7 mouse cellular contexts compared by ENCODE assay signal in genomic region chr8:95320224-95321139, GRCm38 (mm10). TPM values are rescaled to one million over a fixed set of nuclear protein-coding genes. Genes with fewer than 3 reads are reported as not detected.
DNase-seq lines count a peak whose midpoint lies in the region; ATAC-seq and TF ChIP-seq lines count a peak whose summit lies in the region.

No protein-coding gene starts in this region.

- H3K27ac ChIP-seq in forebrain, embryonic 12.5 days, result no peak overlapping the region
- H3K27ac ChIP-seq in liver, embryonic 14.5 days, result no peak overlapping the region
- no peak overlapping the region for H3K27ac ChIP-seq in stomach, embryonic 16.5 days (ENCODE audit: low read length)

- H3K4me1 ChIP-seq in forebrain, embryonic 12.5 days, result peaks cover 10% of the 10 kb centered on the region
- H3K4me1 ChIP-seq in liver, embryonic 14.5 days (replicated peaks; ENCODE audit: control insufficient read depth in 2 of 2, insufficient read depth in 2 of 2, low read length in 1 of 2), result no peaks in the 10 kb centered on the region
- H3K4me1 ChIP-seq in stomach, embryonic 16.5 days (ENCODE audit: control insufficient read depth, insufficient read depth, low read length), result peaks cover 10% of the 10 kb centered on the region; the same call in 1 of the 2 replicates

- no peaks in the 10 kb centered on the region for H3K9me3 ChIP-seq in forebrain, embryonic 12.5 days
- no peaks in the 10 kb centered on the region for H3K9me3 ChIP-seq in liver, embryonic 14.5 days (ENCODE audit: control insufficient read depth, low read length)
- H3K9me3 ChIP-seq in stomach, embryonic 16.5 days (replicated peaks; ENCODE audit: control insufficient read depth, low read length), result no peaks in the 10 kb centered on the region

- H3K4me3 ChIP-seq in forebrain, embryonic 12.5 days (replicated peaks), result peak overlapping the region; percentile 37
- H3K4me3 ChIP-seq in liver, embryonic 14.5 days (ENCODE audit: insufficient read depth in 1 of 2, low read depth in 2 of 2, low read length in 2 of 2), result peak overlapping the region; percentile 40 to 43
- peak overlapping the region; percentile 51 for H3K4me3 ChIP-seq in stomach, embryonic 16.5 days (replicated peaks; ENCODE audit: low read length)

- TF ChIP-seq EP300 in liver, embryonic 14.5 days (IDR thresholded peaks at IDR 0.05; ENCODE audit: low read depth), result no peak

- H3K27me3 ChIP-seq in forebrain, embryonic 12.5 days, result peaks cover 30% of the 10 kb centered on the region
- H3K27me3 ChIP-seq in liver, embryonic 14.5 days (ENCODE audit: control insufficient read depth, insufficient read depth, low read length), result peaks cover 8% of the 10 kb centered on the region; the same call in 1 of the 2 replicates
- H3K27me3 ChIP-seq in stomach, embryonic 16.5 days (ENCODE audit: control insufficient read depth, insufficient read depth, low read length), result no peaks in the 10 kb centered on the region

- peak overlapping the region; percentile 79 for H3K4me2 ChIP-seq in forebrain, embryonic 12.5 days
- H3K4me2 ChIP-seq in liver, embryonic 14.5 days (ENCODE audit: low read depth), result peak overlapping the region; percentile 67
- H3K4me2 ChIP-seq in stomach, embryonic 16.5 days (ENCODE audit: low read depth, low read length), result peak overlapping the region; percentile 98

- peak; percentile 46 for TF ChIP-seq CTCF in liver, embryonic 14.5 days (IDR thresholded peaks at IDR 0.05; ENCODE audit: low read depth)

- WGBS in forebrain, embryonic 12.5 days, result 2% methylated on average over 41 of the region's 41 CpGs
- WGBS in liver, embryonic 14.5 days (ENCODE audit: insufficient replicate concordance), result 5% methylated on average over 41 of the region's 41 CpGs
- 2% methylated on average over 41 of the region's 41 CpGs for WGBS in stomach, embryonic 16.5 days

- peak overlapping the region; percentile 54 for H3K9ac ChIP-seq in forebrain, embryonic 12.5 days
- no peak overlapping the region for H3K9ac ChIP-seq in liver, embryonic 14.5 days (replicated peaks)
- peak overlapping the region; percentile 64 for H3K9ac ChIP-seq in stomach, embryonic 16.5 days (ENCODE audit: low read length)

- peak; percentile 65 for ATAC-seq in forebrain, embryonic 12.5 days (ENCODE audit: low FRiP score)
- ATAC-seq in liver, embryonic 14.5 days (ENCODE audit: insufficient read depth), result peak; percentile 51; the same call in 1 of the 2 replicates
- ATAC-seq in stomach, embryonic 16.5 days (ENCODE audit: insufficient read depth, low FRiP score), result peak; percentile 82

- DNase-seq in T-cell, adult 2 months (ENCODE audit: low spot score), result peak; percentile 79
- peak; percentile 35 for DNase-seq in c-Kit-positive CD71-negative TER-119-negative erythroid progenitor cells, embryonic 14.5 days (ENCODE audit: low read depth)
- DNase-seq in induced T-regulatory cell, adult 2 months (ENCODE audit: low read depth), result peak; percentile 84
- DNase-seq in liver, embryonic 14.5 days (ENCODE audit: low read depth in 3 of 3, low spot score in 3 of 3), result peak in 1 of 3 experiments; percentile 38
- DNase-seq in natural killer cell, adult 2 months (ENCODE audit: low spot score in 2 of 2), result peak; percentile 53 to 70

- peaks cover 21% of the 10 kb centered on the region for H3K36me3 ChIP-seq in forebrain, embryonic 12.5 days (replicated peaks)
- H3K36me3 ChIP-seq in liver, embryonic 14.5 days (replicated peaks; ENCODE audit: control insufficient read depth, insufficient read depth, low read depth), result no peaks in the 10 kb centered on the region
- H3K36me3 ChIP-seq in stomach, embryonic 16.5 days (ENCODE audit: control insufficient read depth, insufficient read depth, low read length), result no peaks in the 10 kb centered on the region; the same call in 1 of the 2 replicates

RNA-seq across cellular contexts. Expression of gene Tepp, which starts 10.1 kb away (rescaled TPM):
- not detected in 2 replicates for polyA plus RNA-seq in forebrain, embryonic 12.5 days (2016; fragmentation: Nextera tagmentation; extraction: Ambion mirVana)
- not detected in 2 replicates for polyA plus RNA-seq in liver, embryonic 14.5 days (2012; rRNA removed)
- not detected in 2 replicates for polyA plus RNA-seq in liver, embryonic 14.5 days (2014; fragmentation: Nextera tagmentation; extraction: Ambion mirVana)
- not detected in 2 replicates for polyA plus RNA-seq in stomach, embryonic 16.5 days (2015; fragmentation: Nextera tagmentation; extraction: Ambion mirVana)

RNA-seq across cellular contexts. Expression of gene Zfp319, which starts 11.3 kb away (rescaled TPM):
- polyA plus RNA-seq in forebrain, embryonic 12.5 days (2016; fragmentation: Nextera tagmentation; extraction: Ambion mirVana), result 18.1 and 20.1 TPM in 2 replicates
- 0.83 and 0.96 TPM in 2 replicates for polyA plus RNA-seq in liver, embryonic 14.5 days (2012; rRNA removed)
- polyA plus RNA-seq in liver, embryonic 14.5 days (2014; fragmentation: Nextera tagmentation; extraction: Ambion mirVana), result 0.75 and 0.81 TPM in 2 replicates
- 6.5 and 7.0 TPM in 2 replicates for polyA plus RNA-seq in stomach, embryonic 16.5 days (2015; fragmentation: Nextera tagmentation; extraction: Ambion mirVana)

RNA-seq across cellular contexts. Expression of gene Usb1, which starts 11.6 kb away (rescaled TPM):
- polyA plus RNA-seq in forebrain, embryonic 12.5 days (2016; fragmentation: Nextera tagmentation; extraction: Ambion mirVana), result 41.7 and 42.5 TPM in 2 replicates
- polyA plus RNA-seq in liver, embryonic 14.5 days (2012; rRNA removed), result 8.7 and 10.8 TPM in 2 replicates
- 9.3 and 10.7 TPM in 2 replicates for polyA plus RNA-seq in liver, embryonic 14.5 days (2014; fragmentation: Nextera tagmentation; extraction: Ambion mirVana)
- 38.7 and 42.0 TPM in 2 replicates for polyA plus RNA-seq in stomach, embryonic 16.5 days (2015; fragmentation: Nextera tagmentation; extraction: Ambion mirVana)

RNA-seq across cellular contexts. Expression of gene Cngb1, which starts 14.1 kb away (rescaled TPM):
- polyA plus RNA-seq in forebrain, embryonic 12.5 days (2016; fragmentation: Nextera tagmentation; extraction: Ambion mirVana), result 0.38 and 0.40 TPM in 2 replicates
- polyA plus RNA-seq in liver, embryonic 14.5 days (2012; rRNA removed), result 0.06 and 0.11 TPM in 2 replicates
- polyA plus RNA-seq in liver, embryonic 14.5 days (2014; fragmentation: Nextera tagmentation; extraction: Ambion mirVana), result not detected in 2 replicates
- 0.28 and 0.81 TPM in 2 replicates for polyA plus RNA-seq in stomach, embryonic 16.5 days (2015; fragmentation: Nextera tagmentation; extraction: Ambion mirVana)

RNA-seq across cellular contexts. Expression of gene Mmp15, which starts 31.6 kb away (rescaled TPM):
- 22.8 and 24.6 TPM in 2 replicates for polyA plus RNA-seq in forebrain, embryonic 12.5 days (2016; fragmentation: Nextera tagmentation; extraction: Ambion mirVana)
- polyA plus RNA-seq in liver, embryonic 14.5 days (2012; rRNA removed), result 0.64 and 0.83 TPM in 2 replicates
- polyA plus RNA-seq in liver, embryonic 14.5 days (2014; fragmentation: Nextera tagmentation; extraction: Ambion mirVana), result 0.43 and 1.1 TPM in 2 replicates
- polyA plus RNA-seq in stomach, embryonic 16.5 days (2015; fragmentation: Nextera tagmentation; extraction: Ambion mirVana), result 13.4 and 15.3 TPM in 2 replicates
